Mouse (Mus musculus): Measurements from ENCODE around the gene Ttc1.

- TF ChIP-seq CTCF (IDR thresholded peaks at IDR 0.05; ENCODE audit: control insufficient read depth, insufficient read depth, insufficient read length) (no peak), MAX (IDR thresholded peaks at IDR 0.05) (no peak), MYOG (IDR thresholded peaks at IDR 0.05; ENCODE audit: control insufficient read depth, extremely low read depth, insufficient read length) (no peak), CEBPB (IDR thresholded peaks at IDR 0.05; ENCODE audit: low read depth) (no peak), FOSL1 (IDR thresholded peaks at IDR 0.05; ENCODE audit: insufficient read depth, low read length, poor library complexity, severe bottlenecking) (no peak)
Observed at GRCm38 (mm10) chr11:43681472-43682414, 66.1 kb downstream of the Ttc1 start, which contains the start of gene Pwwp2a.
